Mouse (Mus musculus): ENCODE measurements around the gene Zfand4. TPM values are rescaled to one million over a fixed set of nuclear protein-coding genes. Genes with fewer than 3 reads are reported as not detected.

Gene Zfand4
- 0.22 and 0.38 TPM in 2 replicates for polyA plus RNA-seq (2012; ENCODE audit: low replicate concordance)

DNA sequence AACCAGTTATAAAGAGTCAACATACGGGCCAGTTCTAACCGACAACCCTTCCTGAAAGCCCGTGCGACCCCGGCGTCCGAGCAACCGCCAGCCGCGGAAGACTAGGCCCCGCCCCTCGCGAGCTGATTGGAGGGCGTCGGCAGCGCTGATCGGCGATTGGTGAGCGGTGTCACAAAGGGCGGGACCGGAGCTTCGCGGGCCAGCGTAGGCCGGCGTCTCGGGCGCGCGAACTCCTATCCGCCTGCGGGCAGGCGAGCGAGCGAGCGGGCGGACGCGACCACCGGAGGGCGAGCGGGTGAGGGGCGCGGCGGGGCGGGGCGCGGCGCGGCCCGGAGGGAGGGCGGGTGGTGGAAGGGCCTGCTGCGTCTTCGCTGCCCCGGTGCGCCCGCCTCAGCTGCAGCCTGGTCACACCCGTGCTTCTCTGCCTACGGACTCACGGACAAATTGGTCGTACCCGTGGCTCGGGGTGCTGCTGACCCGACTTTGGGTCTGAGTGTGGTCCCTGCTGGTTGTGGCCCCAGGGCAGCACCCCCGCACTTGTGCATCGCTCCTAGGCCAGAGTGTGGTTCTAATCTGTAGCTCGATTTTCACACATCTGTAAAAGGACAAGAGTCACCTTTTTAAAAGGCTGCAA is at the start of gene Zfand4:
Gene Zfand4, plus strand, starts transcription at position 205 of the 634 bp plus-strand sequence.

GRCm38 (mm10) chr6:116337835-116338501 is 73.9 kb downstream of the Zfand4 start, which contains the start of gene March8:
March8 (plus strand) TSS chr6:116338024.

Other genes starting within 250 kb of the Zfand4 start
- 4.3 and 4.4 TPM in 2 replicates for gene Tmcc1, start 70.7 kb upstream of the Zfand4 start, polyA plus RNA-seq (2012; ENCODE audit: low replicate concordance)
- 22.4 and 37.6 TPM in 2 replicates for gene Washc2, start 56.2 kb upstream of the Zfand4 start, polyA plus RNA-seq (2012; ENCODE audit: low replicate concordance)
- gene March8, start 73.8 kb downstream of the Zfand4 start, polyA plus RNA-seq (2012; ENCODE audit: low replicate concordance) = 4.2 and 8.9 TPM in 2 replicates
- 3.0 and 9.7 TPM in 2 replicates for gene Alox5, start 197.0 kb downstream of the Zfand4 start, polyA plus RNA-seq (2012; ENCODE audit: low replicate concordance)
- not detected in 2 replicates for gene Olfr211, start 224.9 kb downstream of the Zfand4 start, polyA plus RNA-seq (2012; ENCODE audit: low replicate concordance)
- not detected in 2 replicates for gene Olfr212, start 242.3 kb downstream of the Zfand4 start, polyA plus RNA-seq (2012; ENCODE audit: low replicate concordance)